Mouse (Mus musculus) hindbrain, embryonic 14.5 days (tissue): ENCODE measurements around the gene Nsmce1. TPM values are rescaled to one million over a fixed set of nuclear protein-coding genes. Genes with fewer than 3 reads are reported as not detected.

Experiments used
- ATAC-seq: fragments of 200-750 bp; cut with Nextera tagmentation; 2 replicates; pipeline ENCODE4 v1.8.0; 2017; ENCODE audit warnings: moderate number of reproducible peaks, mild to moderate bottlenecking, moderate TSS enrichment, moderate library complexity; ENCODE audit not compliant: low FRiP score
- DNase-seq: peaks from one replicate; pipeline ENCODE4 v3.0.0-alpha.2; 2015; ENCODE audit warnings: low spot score
- H3K27ac ChIP-seq: fragments of 300-500 bp; sonication (generic); 2 replicates; pipeline ENCODE4 v1.5.1; 2014; ENCODE audit warnings: mild to moderate bottlenecking, moderate library complexity
- H3K27me3 ChIP-seq: fragments of 300-500 bp; sonication (generic); 2 replicates; pipeline ENCODE4 v1.6.1; 2014; ENCODE audit warnings: mild to moderate bottlenecking, low read length, mixed read lengths; ENCODE audit not compliant: control insufficient read depth, insufficient read depth
- H3K36me3 ChIP-seq: fragments of 300-500 bp; sonication (generic); replicated peaks from 2 replicates; pipeline ENCODE4 v1.6.1; 2014; ENCODE audit not compliant: control insufficient read depth, insufficient read depth
- H3K4me1 ChIP-seq: fragments of 300-500 bp; sonication (generic); replicated peaks from 2 replicates; pipeline ENCODE4 v1.6.1; 2014; ENCODE audit warnings: antibody characterized with exemption, low read length, mixed read lengths; ENCODE audit not compliant: control insufficient read depth, insufficient read depth
- H3K4me2 ChIP-seq: fragments of 300-500 bp; sonication (generic); replicated peaks from 2 replicates; pipeline ENCODE4 v1.6.1; 2014; ENCODE audit warnings: mild to moderate bottlenecking, moderate library complexity
- H3K4me3 ChIP-seq: fragments of 300-500 bp; sonication (generic); replicated peaks from 2 replicates; pipeline ENCODE4 v1.5.1; 2014; ENCODE audit warnings: mild to moderate bottlenecking, low read length
- H3K9ac ChIP-seq: fragments of 300-500 bp; sonication (generic); 2 replicates; pipeline ENCODE4 v1.6.1; 2014
- H3K9me3 ChIP-seq: fragments of 300-500 bp; sonication (generic); 2 replicates; pipeline ENCODE4 v1.6.1; 2016; ENCODE audit warnings: low read length; ENCODE audit not compliant: control insufficient read depth
- WGBS: fragments of 180-500 bp; shearing (Covaris S2); extraction: QIAGEN DNeasy Blood & Tissue Kit; methylation state at CpG from one replicate; pipeline ENCODE4 v1.1.7; 2014; 5-methylcytosine and 5-hydroxymethylcytosine counted together
- polyA plus RNA-seq: library from polyadenylated mRNA; unstranded; fragments of >200 nt; fragmentation: Nextera tagmentation; extraction: Ambion mirVana; gene quantifications from 2 replicates; pipeline ENCODE4 v1.2.1, GENCODE M21; 2014

Gene Nsmce1
- polyA plus RNA-seq, 1 experiment from 2014 or later = 94.8 TPM

GRCm38 (mm10) chr7:125453671-125454070 lies 37.7 kb downstream of the Nsmce1 start:
- Histone ChIP-seq H3K4me3 (no peak overlapping the region), H3K4me2 (no peak overlapping the region), H3K27me3 (no peaks in the 10 kb centered on the region), H3K27ac (no peak overlapping the region), H3K9me3 (no peaks in the 10 kb centered on the region), H3K4me1 (no peaks in the 10 kb centered on the region), H3K36me3 (no peaks in the 10 kb centered on the region), H3K9ac (no peak overlapping the region)
- no peak for DNase-seq
- WGBS = 94% methylated on average over 4 of the region's 4 CpGs
- no peak for ATAC-seq

GRCm38 (mm10) chr7:125451078-125451477 lies 40.3 kb downstream of the Nsmce1 start:
- 93% methylated on average over 2 of the region's 2 CpGs for WGBS
- Histone ChIP-seq H3K9me3 (no peaks in the 10 kb centered on the region), H3K9ac (no peak overlapping the region)

GRCm38 (mm10) chr7:125450678-125451077 lies 40.7 kb downstream of the Nsmce1 start:
- ATAC-seq (no peak), DNase-seq (no peak)
- Histone ChIP-seq H3K36me3 (no peaks in the 10 kb centered on the region), H3K9me3 (no peaks in the 10 kb centered on the region), H3K4me3 (no peak overlapping the region), H3K4me1 (peaks cover 4% of the 10 kb centered on the region), H3K4me2 (no peak overlapping the region), H3K27me3 (no peaks in the 10 kb centered on the region), H3K9ac (no peak overlapping the region), H3K27ac (no peak overlapping the region)
- 82% methylated on average over 1 of the region's 1 CpGs for WGBS

More at GRCm38 (mm10) chr7:125451078-125451477, 40.3 kb downstream of the Nsmce1 start:
- DNase-seq = no peak
- H3K36me3 ChIP-seq = no peaks in the 10 kb centered on the region
- no peak for ATAC-seq
- no peak overlapping the region for H3K4me2 ChIP-seq
- H3K4me1 ChIP-seq = no peaks in the 10 kb centered on the region
- no peak overlapping the region for H3K27ac ChIP-seq
- H3K27me3 ChIP-seq = no peaks in the 10 kb centered on the region
- no peak overlapping the region for H3K4me3 ChIP-seq

- ATAC-seq (peak; percentile 98), DNase-seq (peak; percentile 92)
- H3K27ac ChIP-seq = peak within 1 kb of the TSS; percentile 97
- no peaks in the 10 kb centered on the region for H3K9me3 ChIP-seq
- peak within 1 kb of the TSS; percentile 53 for H3K4me3 ChIP-seq
- H3K9ac ChIP-seq = peak within 1 kb of the TSS; percentile 70
- no peaks in the 10 kb centered on the region for H3K27me3 ChIP-seq
- H3K4me2 ChIP-seq = peak within 1 kb of the TSS; percentile 97
- H3K36me3 ChIP-seq = no peaks in the 10 kb centered on the region
- H3K4me1 ChIP-seq = peaks cover 18% of the 10 kb centered on the region
- 2% methylated on average over 61 of the region's 61 CpGs for WGBS
Measured at GRCm38 (mm10) chr7:125444464-125445401, 46.7 kb downstream of the Nsmce1 start, which contains the start of gene Kdm8. TSS of gene Kdm8 (plus strand) at chr7:125444676.

GRCm38 (mm10) chr7:125444076-125444463 lies 47.3 kb downstream of the Nsmce1 start:
- WGBS = 28% methylated on average over 10 of the region's 10 CpGs
- H3K4me2 ChIP-seq = peak overlapping the region; percentile 97
- peak overlapping the region; percentile 70 for H3K9ac ChIP-seq
- peak overlapping the region; percentile 53 for H3K4me3 ChIP-seq
- ATAC-seq = peak; percentile 1; the same call in 1 of the 2 replicates
- no peaks in the 10 kb centered on the region for H3K9me3 ChIP-seq
- DNase-seq = no peak
- peaks cover 18% of the 10 kb centered on the region for H3K4me1 ChIP-seq
- peak overlapping the region; percentile 97 for H3K27ac ChIP-seq
- no peaks in the 10 kb centered on the region for H3K36me3 ChIP-seq
- no peaks in the 10 kb centered on the region for H3K27me3 ChIP-seq

GRCm38 (mm10) chr7:125442323-125442722 lies 49.1 kb downstream of the Nsmce1 start:
- DNase-seq (no peak), ATAC-seq (no peak)
- H3K9me3 ChIP-seq = no peaks in the 10 kb centered on the region
- no peaks in the 10 kb centered on the region for H3K36me3 ChIP-seq
- H3K4me2 ChIP-seq = no peak overlapping the region
- H3K4me1 ChIP-seq = peaks cover 18% of the 10 kb centered on the region
- no peak overlapping the region for H3K9ac ChIP-seq
- H3K27me3 ChIP-seq = no peaks in the 10 kb centered on the region
- WGBS = 76% methylated on average over 4 of the region's 4 CpGs
- no peak overlapping the region for H3K4me3 ChIP-seq
- H3K27ac ChIP-seq = no peak overlapping the region

GRCm38 (mm10) chr7:125434666-125435290 lies 56.6 kb downstream of the Nsmce1 start:
- 34% methylated on average over 8 of the region's 8 CpGs for WGBS
- peak overlapping the region; percentile 35; the same call in 1 of the 2 replicates for H3K27ac ChIP-seq
- H3K9me3 ChIP-seq = 0 out of 2 replicates have a peak, but pooled peaks cover 6% of the 10 kb centered on the region
- no peaks in the 10 kb centered on the region for H3K4me1 ChIP-seq
- no peak overlapping the region for H3K4me3 ChIP-seq
- ATAC-seq (no peak), DNase-seq (no peak)
- H3K27me3 ChIP-seq = no peaks in the 10 kb centered on the region
- no peak overlapping the region for H3K9ac ChIP-seq
- H3K36me3 ChIP-seq = no peaks in the 10 kb centered on the region
- no peak overlapping the region for H3K4me2 ChIP-seq

- no peak overlapping the region for H3K4me2 ChIP-seq
- no peak overlapping the region for H3K4me3 ChIP-seq
- H3K27me3 ChIP-seq = no peaks in the 10 kb centered on the region
- WGBS = 90% methylated on average over 3 of the region's 3 CpGs
- ATAC-seq (no peak), DNase-seq (no peak)
- H3K36me3 ChIP-seq = no peaks in the 10 kb centered on the region
- H3K9me3 ChIP-seq = 0 out of 2 replicates have a peak, but pooled peaks cover 6% of the 10 kb centered on the region
- H3K27ac ChIP-seq = no peak overlapping the region
- no peaks in the 10 kb centered on the region for H3K4me1 ChIP-seq
- no peak overlapping the region for H3K9ac ChIP-seq
Measured at GRCm38 (mm10) chr7:125433874-125434273, 57.5 kb downstream of the Nsmce1 start.

- H3K27ac ChIP-seq = no peak overlapping the region
- no peak for DNase-seq
Measured at GRCm38 (mm10) chr7:125430170-125430842, 61.1 kb downstream of the Nsmce1 start.

More at GRCm38 (mm10) chr7:125430170-125430842, 61.1 kb downstream of the Nsmce1 start:
- no peak overlapping the region for H3K4me2 ChIP-seq
- 0 out of 2 replicates have a peak, but pooled peaks cover 6% of the 10 kb centered on the region for H3K9me3 ChIP-seq
- no peaks in the 10 kb centered on the region for H3K4me1 ChIP-seq
- WGBS = 57% methylated on average over 7 of the region's 7 CpGs
- H3K36me3 ChIP-seq = no peaks in the 10 kb centered on the region
- H3K9ac ChIP-seq = no peak overlapping the region
- no peak overlapping the region for H3K4me3 ChIP-seq
- no peaks in the 10 kb centered on the region for H3K27me3 ChIP-seq
- no peak for ATAC-seq
